Mouse (Mus musculus): ENCODE results near the gene Wsb1.

The Wsb1 gene

GRCm38 (mm10) chr11:79209882-79210471, 44.5 kb downstream of the Wsb1 start:
- no peak for DNase-seq

- DNase-seq, result no peak
Observed at GRCm38 (mm10) chr11:79209113-79209512, 45.4 kb downstream of the Wsb1 start.

- DNase-seq, result no peak
Observed at GRCm38 (mm10) chr11:79208462-79208861, 46.0 kb downstream of the Wsb1 start.

- DNase-seq, result no peak
Observed at GRCm38 (mm10) chr11:79207691-79208090, 46.8 kb downstream of the Wsb1 start.

GRCm38 (mm10) chr11:79204444-79204843, 50.0 kb downstream of the Wsb1 start:
- no peak for DNase-seq

- no peak for DNase-seq
Observed at GRCm38 (mm10) chr11:79200502-79200901, 54.0 kb downstream of the Wsb1 start.

GRCm38 (mm10) chr11:79198562-79198961, 55.9 kb downstream of the Wsb1 start:
- DNase-seq, result no peak

GRCm38 (mm10) chr11:79197846-79198235, 56.6 kb downstream of the Wsb1 start:
- no peak for DNase-seq

GRCm38 (mm10) chr11:79196876-79197845, 57.3 kb downstream of the Wsb1 start:
- DNase-seq, result no peak

GRCm38 (mm10) chr11:79196196-79196869, 58.1 kb downstream of the Wsb1 start:
- no peak for DNase-seq

- DNase-seq, result peak; percentile 62
Observed at GRCm38 (mm10) chr11:79192176-79192575, 62.3 kb downstream of the Wsb1 start.

GRCm38 (mm10) chr11:79191214-79191613, 63.3 kb downstream of the Wsb1 start:
- no peak for DNase-seq

GRCm38 (mm10) chr11:79190257-79190656, 64.2 kb downstream of the Wsb1 start:
- no peak for DNase-seq
